Mouse (Mus musculus): ENCODE measurements around the gene Vmn1r80.
"Not testable (repeated sequence)": the region's sequence is repeated elsewhere in the genome, so short reads cannot be mapped to it uniquely, and the experiment has no call there.

Gene Vmn1r80

GRCm38 (mm10) chr7:12188986-12189385, at the start of gene Vmn1r80:
Gene Vmn1r80, plus strand, starts transcription at chr7:12189286.
- DNase-seq (ENCODE audit: low read depth, low spot score), result no peak

GRCm38 (mm10) chr7:12149957-12150356, 39.1 kb upstream of the Vmn1r80 start, which contains the start of gene Vmn1r78:
Gene Vmn1r78, plus strand, starts transcription at chr7:12150257.
- DNase-seq (ENCODE audit: low read depth, low spot score), result no peak

- DNase-seq (ENCODE audit: low read depth, low spot score), result not testable (repeated sequence)
Observed at GRCm38 (mm10) chr7:12156463-12156862, 32.6 kb upstream of the Vmn1r80 start.

GRCm38 (mm10) chr7:12170979-12171378, 18.1 kb upstream of the Vmn1r80 start, which contains the start of gene Vmn1r79:
Gene Vmn1r79, plus strand, starts transcription at chr7:12171279.
- DNase-seq (ENCODE audit: low read depth, low spot score), result not testable (repeated sequence)

GRCm38 (mm10) chr7:12172926-12173325, 16.2 kb upstream of the Vmn1r80 start:
- DNase-seq (ENCODE audit: low read depth, low spot score), result not testable (repeated sequence)

- DNase-seq (ENCODE audit: low read depth, low spot score), result no peak
Observed at GRCm38 (mm10) chr7:12204141-12204540, 15.1 kb downstream of the Vmn1r80 start.
